Mouse (Mus musculus): ENCODE results near the gene Igf2bp3. TPM values are rescaled to one million over a fixed set of nuclear protein-coding genes. Genes with fewer than 3 reads are reported as not detected.

The Igf2bp3 gene
- polyA plus RNA-seq, 1 experiment from 2014 or later: 40.7 TPM

GRCm38 (mm10) chr6:49241562-49241961, 26.8 kb upstream of the Igf2bp3 start:
- no peak for TF ChIP-seq EP300 (optimal IDR thresholded peaks at IDR 0.05)
- no peak for TF ChIP-seq CTCF (IDR thresholded peaks at IDR 0.05; ENCODE audit: low read depth)
- WGBS: 100% methylated on average over 1 of the region's 1 CpGs
- DNase-seq (ENCODE audit: low spot score) (no peak), ATAC-seq (ENCODE audit: low FRiP score, low TSS enrichment) (no peak)
- no peak overlapping the region for H3K27ac ChIP-seq (replicated peaks)
- no peak overlapping the region for H3K4me3 ChIP-seq (ENCODE audit: low read depth, low read length)
- H3K9me3 ChIP-seq (ENCODE audit: control insufficient read depth, low read length): no peaks in the 10 kb centered on the region
- H3K27me3 ChIP-seq (ENCODE audit: control insufficient read depth, insufficient read depth, low read length): no peaks in the 10 kb centered on the region
- H3K9ac ChIP-seq (ENCODE audit: low read length): no peak overlapping the region
- no peak overlapping the region for H3K4me2 ChIP-seq (replicated peaks; ENCODE audit: low read depth)
- peaks cover 12% of the 10 kb centered on the region; the same call in 1 of the 2 replicates for H3K36me3 ChIP-seq (ENCODE audit: control insufficient read depth, insufficient read depth, low read length)
- no peaks in the 10 kb centered on the region for H3K4me1 ChIP-seq (replicated peaks; ENCODE audit: control insufficient read depth, insufficient read depth)

GRCm38 (mm10) chr6:49236331-49236730, 21.6 kb upstream of the Igf2bp3 start:
- Histone ChIP-seq H3K36me3 (ENCODE audit: control insufficient read depth, insufficient read depth, low read length) (no peaks in the 10 kb centered on the region), H3K9me3 (ENCODE audit: control insufficient read depth, low read length) (no peaks in the 10 kb centered on the region), H3K9ac (ENCODE audit: low read length) (no peak overlapping the region), H3K27ac (replicated peaks) (no peak overlapping the region), H3K4me3 (ENCODE audit: low read depth, low read length) (no peak overlapping the region), H3K4me1 (replicated peaks; ENCODE audit: control insufficient read depth, insufficient read depth) (no peaks in the 10 kb centered on the region), H3K27me3 (ENCODE audit: control insufficient read depth, insufficient read depth, low read length) (no peaks in the 10 kb centered on the region), H3K4me2 (replicated peaks; ENCODE audit: low read depth) (no peak overlapping the region)
- ATAC-seq (ENCODE audit: low FRiP score, low TSS enrichment): peak; percentile 100
- TF ChIP-seq CTCF (IDR thresholded peaks at IDR 0.05; ENCODE audit: low read depth): no peak
- TF ChIP-seq EP300 (optimal IDR thresholded peaks at IDR 0.05): no peak
- peak; percentile 54 for DNase-seq (ENCODE audit: low spot score)
- WGBS: 53% methylated on average over 9 of the region's 9 CpGs

GRCm38 (mm10) chr6:49233356-49233755, 18.6 kb upstream of the Igf2bp3 start:
- no peak overlapping the region for H3K4me2 ChIP-seq (replicated peaks; ENCODE audit: low read depth)
- DNase-seq (ENCODE audit: low spot score): no peak
- H3K4me3 ChIP-seq (ENCODE audit: low read depth, low read length): no peak overlapping the region
- TF ChIP-seq EP300 (optimal IDR thresholded peaks at IDR 0.05) (no peak), CTCF (IDR thresholded peaks at IDR 0.05; ENCODE audit: low read depth) (peak; percentile 64)
- WGBS: 58% methylated on average over 4 of the region's 4 CpGs
- no peaks in the 10 kb centered on the region for H3K4me1 ChIP-seq (replicated peaks; ENCODE audit: control insufficient read depth, insufficient read depth)
- H3K27ac ChIP-seq (replicated peaks): no peak overlapping the region
- no peaks in the 10 kb centered on the region for H3K27me3 ChIP-seq (ENCODE audit: control insufficient read depth, insufficient read depth, low read length)
- no peaks in the 10 kb centered on the region for H3K9me3 ChIP-seq (ENCODE audit: control insufficient read depth, low read length)
- no peak overlapping the region for H3K9ac ChIP-seq (ENCODE audit: low read length)
- no peak for ATAC-seq (ENCODE audit: low FRiP score, low TSS enrichment)
- no peaks in the 10 kb centered on the region for H3K36me3 ChIP-seq (ENCODE audit: control insufficient read depth, insufficient read depth, low read length)

- no peaks in the 10 kb centered on the region for H3K9me3 ChIP-seq (ENCODE audit: control insufficient read depth, low read length)
- 14% methylated on average over 7 of the region's 7 CpGs for WGBS
- H3K36me3 ChIP-seq (ENCODE audit: control insufficient read depth, insufficient read depth, low read length): no peaks in the 10 kb centered on the region
- ATAC-seq (ENCODE audit: low FRiP score, low TSS enrichment): peak; percentile 74
- no peak overlapping the region for H3K9ac ChIP-seq (ENCODE audit: low read length)
- no peak overlapping the region for H3K27ac ChIP-seq (replicated peaks)
- H3K4me3 ChIP-seq (ENCODE audit: low read depth, low read length): no peak overlapping the region
- H3K4me2 ChIP-seq (replicated peaks; ENCODE audit: low read depth): no peak overlapping the region
- DNase-seq (ENCODE audit: low spot score): peak; percentile 58
- TF ChIP-seq CTCF (IDR thresholded peaks at IDR 0.05; ENCODE audit: low read depth) (peak; percentile 83), EP300 (optimal IDR thresholded peaks at IDR 0.05) (no peak)
- no peaks in the 10 kb centered on the region for H3K4me1 ChIP-seq (replicated peaks; ENCODE audit: control insufficient read depth, insufficient read depth)
- no peaks in the 10 kb centered on the region for H3K27me3 ChIP-seq (ENCODE audit: control insufficient read depth, insufficient read depth, low read length)
Measured at GRCm38 (mm10) chr6:49228126-49228679, 13.4 kb upstream of the Igf2bp3 start.

GRCm38 (mm10) chr6:49227184-49227735, 12.5 kb upstream of the Igf2bp3 start:
- no peak for TF ChIP-seq EP300 (optimal IDR thresholded peaks at IDR 0.05)
- peak; percentile 69 for TF ChIP-seq CTCF (IDR thresholded peaks at IDR 0.05; ENCODE audit: low read depth)
- Histone ChIP-seq H3K27me3 (ENCODE audit: control insufficient read depth, insufficient read depth, low read length) (no peaks in the 10 kb centered on the region), H3K4me1 (replicated peaks; ENCODE audit: control insufficient read depth, insufficient read depth) (no peaks in the 10 kb centered on the region), H3K27ac (replicated peaks) (no peak overlapping the region), H3K4me3 (ENCODE audit: low read depth, low read length) (no peak overlapping the region), H3K9ac (ENCODE audit: low read length) (no peak overlapping the region), H3K36me3 (ENCODE audit: control insufficient read depth, insufficient read depth, low read length) (no peaks in the 10 kb centered on the region), H3K9me3 (ENCODE audit: control insufficient read depth, low read length) (no peaks in the 10 kb centered on the region), H3K4me2 (replicated peaks; ENCODE audit: low read depth) (no peak overlapping the region)
- DNase-seq (ENCODE audit: low spot score): peak; percentile 72
- ATAC-seq (ENCODE audit: low FRiP score, low TSS enrichment): 0 out of 2 replicates have a peak, but pooled peaks have one; percentile 53
- WGBS: 11% methylated on average over 15 of the region's 15 CpGs

GRCm38 (mm10) chr6:49225728-49226123, 11.0 kb upstream of the Igf2bp3 start:
- H3K27me3 ChIP-seq (ENCODE audit: control insufficient read depth, insufficient read depth, low read length): no peaks in the 10 kb centered on the region
- H3K4me2 ChIP-seq (replicated peaks; ENCODE audit: low read depth): no peak overlapping the region
- H3K36me3 ChIP-seq (ENCODE audit: control insufficient read depth, insufficient read depth, low read length): no peaks in the 10 kb centered on the region
- H3K27ac ChIP-seq (replicated peaks): no peak overlapping the region
- ATAC-seq (ENCODE audit: low FRiP score, low TSS enrichment) (no peak), DNase-seq (ENCODE audit: low spot score) (no peak)
- no peak overlapping the region for H3K9ac ChIP-seq (ENCODE audit: low read length)
- TF ChIP-seq EP300 (optimal IDR thresholded peaks at IDR 0.05) (no peak), CTCF (IDR thresholded peaks at IDR 0.05; ENCODE audit: low read depth) (no peak)
- no peaks in the 10 kb centered on the region for H3K4me1 ChIP-seq (replicated peaks; ENCODE audit: control insufficient read depth, insufficient read depth)
- no peaks in the 10 kb centered on the region for H3K9me3 ChIP-seq (ENCODE audit: control insufficient read depth, low read length)
- no peak overlapping the region for H3K4me3 ChIP-seq (ENCODE audit: low read depth, low read length)
- 67% methylated on average over 3 of the region's 3 CpGs for WGBS
